Mouse (Mus musculus) c-Kit-negative CD71-positive TER-119-positive erythroid progenitor cells, embryonic 14.5 days (primary cell): ENCODE measurements around the gene Fam118b.

Experiments
- DNase-seq: peaks from one replicate; pipeline ENCODE4 v3.0.0-alpha.2; 2013; ENCODE audit warnings: low read depth, low spot score

Gene Fam118b

GRCm38 (mm10) chr9:35264509-35264908 lies 3.1 kb downstream of the Fam118b start:
- peak; percentile 35 for DNase-seq

GRCm38 (mm10) chr9:35263431-35263830 lies 4.2 kb downstream of the Fam118b start:
- peak; percentile 16 for DNase-seq

GRCm38 (mm10) chr9:35262418-35262817 lies 5.2 kb downstream of the Fam118b start:
- no peak for DNase-seq

GRCm38 (mm10) chr9:35257365-35257764 lies 10.2 kb downstream of the Fam118b start:
- DNase-seq: no peak

GRCm38 (mm10) chr9:35249476-35249875 lies 18.1 kb downstream of the Fam118b start:
- no peak for DNase-seq

GRCm38 (mm10) chr9:35247405-35247804 lies 20.2 kb downstream of the Fam118b start:
- DNase-seq: no peak

GRCm38 (mm10) chr9:35239734-35240133 lies 27.9 kb downstream of the Fam118b start:
- no peak for DNase-seq

GRCm38 (mm10) chr9:35238915-35239571 lies 28.6 kb downstream of the Fam118b start:
- DNase-seq: no peak

- no peak for DNase-seq
Observed at GRCm38 (mm10) chr9:35238371-35238770, 29.2 kb downstream of the Fam118b start.

- DNase-seq: no peak
Observed at GRCm38 (mm10) chr9:35235996-35236395, 31.6 kb downstream of the Fam118b start.

- DNase-seq: no peak
Observed at GRCm38 (mm10) chr9:35228671-35229070, 38.9 kb downstream of the Fam118b start.

- no peak for DNase-seq
Observed at GRCm38 (mm10) chr9:35223466-35223865, 44.1 kb downstream of the Fam118b start.

GRCm38 (mm10) chr9:35217963-35218362 lies 49.6 kb downstream of the Fam118b start:
- no peak for DNase-seq

GRCm38 (mm10) chr9:35211573-35212511 lies 55.8 kb downstream of the Fam118b start:
- no peak for DNase-seq

- peak; percentile 98 for DNase-seq
Observed at GRCm38 (mm10) chr9:35210542-35211474, 56.8 kb downstream of the Fam118b start, which contains the start of gene Foxred1. Foxred1 (minus strand) TSS chr9:35211055.

GRCm38 (mm10) chr9:35204421-35204820 lies 63.2 kb downstream of the Fam118b start:
- no peak for DNase-seq

GRCm38 (mm10) chr9:35203536-35203935 lies 64.1 kb downstream of the Fam118b start:
- no peak for DNase-seq

GRCm38 (mm10) chr9:35200529-35201060 lies 67.0 kb downstream of the Fam118b start:
- DNase-seq: peak; percentile 42

- peak; percentile 78 for DNase-seq
Observed at GRCm38 (mm10) chr9:35199772-35200471, 67.7 kb downstream of the Fam118b start, which contains the start of the genes Srpr and Tirap. Srpr (plus strand) TSS chr9:35200175. Tirap (minus strand) TSS chr9:35200291.
